Mouse (Mus musculus) testis, postnatal 10 days (tissue): ENCODE results near the gene Nemp1.

Experiments used
- DNase-seq: peaks from one replicate; pipeline ENCODE4 v3.0.0; 2021; ENCODE audit warnings: low spot score

Gene Nemp1

GRCm38 (mm10) chr10:127666501-127667268, at the start of gene Nemp1:
TSS of gene Nemp1 (plus strand) at chr10:127666901.
- DNase-seq = peak; percentile 94

GRCm38 (mm10) chr10:127617294-127617693, 49.4 kb upstream of the Nemp1 start:
- no peak for DNase-seq

- DNase-seq = peak; percentile 73
Observed at GRCm38 (mm10) chr10:127618173-127618572, 48.5 kb upstream of the Nemp1 start.

GRCm38 (mm10) chr10:127619119-127619721, 47.5 kb upstream of the Nemp1 start:
- no peak for DNase-seq

GRCm38 (mm10) chr10:127619941-127620405, 46.7 kb upstream of the Nemp1 start:
- DNase-seq = peak; percentile 60

- DNase-seq = peak; percentile 71
Observed at GRCm38 (mm10) chr10:127620406-127621190, 46.1 kb upstream of the Nemp1 start, which contains the start of gene Lrp1. TSS of gene Lrp1 (minus strand) at chr10:127621148.

- peak; percentile 95 for DNase-seq
Observed at GRCm38 (mm10) chr10:127621191-127622056, 45.3 kb upstream of the Nemp1 start.

GRCm38 (mm10) chr10:127622057-127622392, 44.7 kb upstream of the Nemp1 start:
- peak; percentile 81 for DNase-seq

- DNase-seq = no peak
Observed at GRCm38 (mm10) chr10:127622661-127623060, 44.0 kb upstream of the Nemp1 start.

- DNase-seq = no peak
Observed at GRCm38 (mm10) chr10:127623439-127624216, 43.1 kb upstream of the Nemp1 start.

- no peak for DNase-seq
Observed at GRCm38 (mm10) chr10:127626433-127626832, 40.3 kb upstream of the Nemp1 start.

- no peak for DNase-seq
Observed at GRCm38 (mm10) chr10:127631261-127632214, 35.2 kb upstream of the Nemp1 start.

- DNase-seq = no peak
Observed at GRCm38 (mm10) chr10:127632668-127633271, 33.9 kb upstream of the Nemp1 start.

- no peak for DNase-seq
Observed at GRCm38 (mm10) chr10:127640421-127640820, 26.3 kb upstream of the Nemp1 start.

- DNase-seq = peak; percentile 96
Observed at GRCm38 (mm10) chr10:127641861-127642771, 24.6 kb upstream of the Nemp1 start.

- DNase-seq = peak; percentile 78
Observed at GRCm38 (mm10) chr10:127642772-127643552, 23.7 kb upstream of the Nemp1 start, which contains the start of gene Stat6. TSS of gene Stat6 (plus strand) at chr10:127642986.

- DNase-seq = peak; percentile 86
Observed at GRCm38 (mm10) chr10:127643553-127644238, 23.0 kb upstream of the Nemp1 start.
